In the genomic region with DNA sequence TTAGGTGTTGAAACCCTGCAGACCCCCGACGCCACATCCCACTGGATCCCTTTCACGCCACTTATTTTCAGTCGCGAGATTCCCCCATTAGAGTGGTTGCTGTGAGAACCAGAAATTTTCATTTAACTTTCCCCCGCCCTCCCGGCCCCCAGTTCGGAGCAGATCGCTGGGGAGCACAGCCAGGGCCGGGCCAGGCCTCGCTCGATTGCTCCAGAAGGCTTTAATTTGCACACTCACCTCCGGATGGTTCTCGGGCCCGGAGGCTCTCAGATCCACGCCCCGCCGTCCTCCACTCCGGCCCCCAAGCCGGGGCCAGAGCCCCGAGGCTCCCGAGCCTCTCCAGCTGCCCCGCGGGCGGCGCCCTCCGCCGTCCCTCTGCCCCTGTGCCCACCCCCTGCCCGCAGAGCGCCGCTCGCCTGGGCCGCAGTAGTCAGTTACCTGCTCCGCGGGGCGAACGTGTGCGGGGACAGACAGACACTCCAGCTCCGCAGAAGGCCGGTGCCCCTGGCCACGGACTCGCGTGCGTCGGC, we compare ENCODE assay signal across 9 mouse cellular contexts.
DNase-seq lines count a peak whose midpoint lies in the region; ATAC-seq and TF ChIP-seq lines count a peak whose summit lies in the region.
"Had no signal": no experiment of that assay in that cellular context is flagged by ENCODE, and none has a peak within 500 bp of the region (broad histone marks: within the 10 kb centered on the region; RNA-seq: fewer than 3 reads in every experiment).

No protein-coding gene starts in this region.

- no peaks in the 10 kb centered on the region for H3K9me3 ChIP-seq in heart, embryonic 11.5 days (replicated peaks; ENCODE audit: control insufficient read depth, low read length)
- no peaks in the 10 kb centered on the region for H3K9me3 ChIP-seq in hindbrain, postnatal 0 days (ENCODE audit: low read length)
- no peaks in the 10 kb centered on the region for H3K9me3 ChIP-seq in liver, embryonic 16.5 days (replicated peaks; ENCODE audit: control insufficient read depth, low read length)

- peak overlapping the region; percentile 95 for H3K4me2 ChIP-seq in heart, embryonic 11.5 days
- peak overlapping the region; percentile 94 for H3K4me2 ChIP-seq in hindbrain, postnatal 0 days (ENCODE audit: low read depth, low read length)
- H3K4me2 ChIP-seq in liver, embryonic 16.5 days (ENCODE audit: low read depth, low read length), result peak overlapping the region; percentile 66

- no peak for ATAC-seq in heart, embryonic 11.5 days (replicated peaks; ENCODE audit: insufficient number of reproducible peaks, low FRiP score, low TSS enrichment)
- ATAC-seq in hindbrain, postnatal 0 days, result peak; percentile 8; the same call in 1 of the 2 replicates
- ATAC-seq in liver, embryonic 16.5 days (ENCODE audit: low read depth), result no peak
- no peak for ATAC-seq in inflammation-experienced regulatory T-cells, adult 6 months

- WGBS in heart, embryonic 11.5 days (ENCODE audit: insufficient replicate concordance), result 1% methylated on average over 45 of the region's 45 CpGs
- 3% methylated on average over 45 of the region's 45 CpGs for WGBS in hindbrain, postnatal 0 days
- 3% methylated on average over 41 of the region's 45 CpGs for WGBS in liver, embryonic 16.5 days (ENCODE audit: insufficient replicate concordance)

- TF ChIP-seq CTCF in hindbrain, postnatal 0 days (IDR thresholded peaks at IDR 0.05; ENCODE audit: low read depth), result no peak

- H3K36me3 ChIP-seq in heart, embryonic 11.5 days (ENCODE audit: control insufficient read depth, insufficient read depth, low read length), result no peaks in the 10 kb centered on the region
- H3K36me3 ChIP-seq in hindbrain, postnatal 0 days (ENCODE audit: insufficient read depth, low read length), result no peaks in the 10 kb centered on the region
- H3K36me3 ChIP-seq in liver, embryonic 16.5 days (ENCODE audit: control insufficient read depth, insufficient read depth), result no peaks in the 10 kb centered on the region

- no peak for DNase-seq in heart, adult 11 months
- peak; percentile 21 to 23 for DNase-seq in cerebellum, postnatal 14 days
- DNase-seq in hindbrain, postnatal 0 days (ENCODE audit: low spot score), result no peak
- no peak for DNase-seq in right cerebral cortex, postnatal 14 days
- DNase-seq in B cell, adult 2 months, result no peak

- H3K9ac ChIP-seq in heart, embryonic 11.5 days (ENCODE audit: low read depth, low read length), result 0 out of 2 replicates have a peak overlapping the region, but pooled peaks have one; percentile 28
- 0 out of 2 replicates have a peak overlapping the region, but pooled peaks have one; percentile 1 for H3K9ac ChIP-seq in hindbrain, postnatal 0 days (replicated peaks; ENCODE audit: low read length)
- no peak overlapping the region for H3K9ac ChIP-seq in liver, embryonic 16.5 days (ENCODE audit: low read depth, low read length)

- peaks cover 12% of the 10 kb centered on the region for H3K4me1 ChIP-seq in heart, embryonic 11.5 days (ENCODE audit: control insufficient read depth, insufficient read depth, low read length)
- peaks cover 5% of the 10 kb centered on the region; the same call in 1 of the 2 replicates for H3K4me1 ChIP-seq in hindbrain, postnatal 0 days (ENCODE audit: insufficient read depth, low read length)
- H3K4me1 ChIP-seq in liver, embryonic 16.5 days (ENCODE audit: control insufficient read depth, low read depth, low read length), result no peaks in the 10 kb centered on the region

- no peak overlapping the region for H3K27ac ChIP-seq in heart, embryonic 11.5 days (ENCODE audit: low read depth, low read length)
- H3K27ac ChIP-seq in hindbrain, postnatal 0 days, result no peak overlapping the region
- H3K27ac ChIP-seq in liver, embryonic 16.5 days (ENCODE audit: low read length), result no peak overlapping the region

- peaks cover 28% of the 10 kb centered on the region for H3K27me3 ChIP-seq in heart, embryonic 11.5 days (ENCODE audit: control insufficient read depth, insufficient read depth, low read length)
- peaks cover 23% of the 10 kb centered on the region for H3K27me3 ChIP-seq in hindbrain, postnatal 0 days (ENCODE audit: insufficient read depth, low read length)
- peaks cover 38% of the 10 kb centered on the region for H3K27me3 ChIP-seq in liver, embryonic 16.5 days (ENCODE audit: control insufficient read depth, insufficient read depth, low read depth, low read length)
- H3K27me3 ChIP-seq: CH12.LX had no signal

- H3K4me3 ChIP-seq in heart, embryonic 11.5 days (ENCODE audit: low read depth, low read length), result peak overlapping the region; percentile 63
- H3K4me3 ChIP-seq in hindbrain, postnatal 0 days (ENCODE audit: low read length), result peak overlapping the region; percentile 56
- H3K4me3 ChIP-seq in liver, embryonic 16.5 days (ENCODE audit: low read depth, low read length), result peak overlapping the region; percentile 36

Comparison
In these comparisons a context has a peak if more than half of its experiments do, and no peak if none do; other contexts are left out.
1. DNase-seq: peak in cerebellum, postnatal 14 days (2 of 2); none in heart, adult 11 months (single experiment), hindbrain, postnatal 0 days (single experiment), right cerebral cortex, postnatal 14 days (single experiment) and B cell, adult 2 months (0 of 2).
2. Peak in every context shown above with its lines, with median percentiles within 50 percentile points of each other: H3K4me2 ChIP-seq and H3K4me3 ChIP-seq.